Mouse (Mus musculus) kidney, postnatal 14 days (tissue): ENCODE measurements around the gene Vps37b.
"Not testable (repeated sequence)": the region's sequence is repeated elsewhere in the genome, so short reads cannot be mapped to it uniquely, and the experiment has no call there.

Experiments
- DNase-seq: peaks from one replicate; pipeline ENCODE4 v3.0.0; 2022; ENCODE audit warnings: mixed read lengths

Gene Vps37b

DNA sequence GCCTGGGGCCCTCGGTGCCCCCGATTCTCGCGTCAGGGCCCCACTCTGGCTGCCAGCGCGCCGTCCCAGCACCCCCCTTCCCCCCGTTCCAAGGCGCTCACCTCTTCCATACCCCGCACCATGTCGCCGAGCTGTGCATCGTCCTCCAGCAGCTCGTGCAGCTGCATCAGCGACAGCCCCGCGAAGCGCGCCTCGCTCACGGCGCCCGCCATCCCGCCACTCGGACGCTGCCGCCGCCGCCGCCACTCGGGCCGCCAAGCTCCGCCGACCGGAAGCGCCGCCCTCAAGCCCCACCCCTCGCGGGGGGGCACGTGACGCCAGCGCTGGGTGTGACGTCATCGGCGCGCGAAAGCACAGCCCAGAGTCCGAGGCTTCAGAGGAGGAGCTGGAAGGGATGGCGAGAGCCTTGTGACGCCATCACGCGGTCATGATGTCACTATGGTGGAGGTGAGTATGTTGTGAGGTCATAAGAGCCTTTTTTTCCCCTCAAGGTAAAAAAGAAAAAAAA lies at the start of gene Vps37b:
Gene Vps37b, minus strand, starts transcription at position 270 of the 508 bp plus-strand sequence.
- peak; percentile 93 for DNase-seq

GRCm38 (mm10) chr5:124079880-124080279 lies 47.8 kb upstream of the Vps37b start:
- no peak for DNase-seq

- DNase-seq: no peak
Measured at GRCm38 (mm10) chr5:124078794-124079416, 46.8 kb upstream of the Vps37b start.

DNA sequence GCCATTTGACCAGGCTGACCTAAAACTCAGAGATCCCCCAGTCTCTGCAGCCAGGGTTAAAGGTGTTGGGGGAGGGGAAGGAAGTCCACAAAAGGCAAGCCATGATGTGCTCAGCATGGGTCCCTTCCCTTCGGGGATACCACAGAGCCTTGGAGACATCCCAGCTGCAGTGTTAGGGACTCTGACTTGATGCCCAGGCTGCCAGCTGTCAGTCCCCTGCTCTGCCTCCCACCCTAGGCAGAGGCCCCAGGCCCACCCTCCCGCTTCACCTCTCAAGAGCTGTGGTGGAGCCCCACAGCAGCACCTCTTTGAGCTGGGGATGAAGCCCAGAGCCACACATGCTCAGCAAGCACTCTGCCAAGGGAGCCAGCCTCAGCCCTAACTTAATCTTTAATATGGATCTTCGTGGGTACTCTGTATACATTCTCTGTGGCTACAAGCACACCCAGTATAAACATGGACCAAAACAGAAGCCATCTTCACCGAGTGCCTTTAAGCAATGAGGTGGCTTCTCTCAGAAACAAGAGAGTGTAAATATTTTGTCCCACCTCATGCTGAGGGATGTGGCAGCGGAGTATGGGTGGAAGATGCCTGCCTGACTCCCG lies 45.9 kb upstream of the Vps37b start:
- DNase-seq: no peak

- no peak for DNase-seq
Measured at GRCm38 (mm10) chr5:124077241-124077640, 45.2 kb upstream of the Vps37b start.

- no peak for DNase-seq
Measured at GRCm38 (mm10) chr5:124076559-124076958, 44.5 kb upstream of the Vps37b start.

GRCm38 (mm10) chr5:124075716-124076115 lies 43.6 kb upstream of the Vps37b start:
- no peak for DNase-seq

DNA sequence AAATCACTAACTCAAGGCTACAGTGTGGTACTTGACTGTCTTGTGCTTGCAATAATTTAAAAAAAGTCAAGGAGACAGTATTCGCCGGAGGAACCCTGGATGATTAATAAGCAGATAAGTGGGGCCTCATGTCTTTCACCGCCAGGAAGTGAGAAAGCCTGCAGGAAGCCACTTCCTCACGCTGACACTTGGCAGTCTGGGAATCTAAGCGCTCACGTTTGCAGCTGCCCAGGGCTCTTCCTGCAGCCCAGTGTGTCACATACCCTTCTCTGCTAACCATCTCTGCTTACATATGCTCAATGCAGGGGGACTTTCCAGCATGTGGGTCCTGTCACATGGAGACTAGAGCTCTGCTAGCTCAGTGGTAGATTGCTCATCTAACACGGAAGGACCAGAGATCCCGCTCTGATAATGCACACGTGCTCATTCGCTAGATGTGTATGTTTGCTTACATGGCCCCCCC lies 42.8 kb upstream of the Vps37b start:
- peak; percentile 40 for DNase-seq

GRCm38 (mm10) chr5:124073682-124074081 lies 41.6 kb upstream of the Vps37b start:
- DNase-seq: no peak

- DNase-seq: no peak
Measured at GRCm38 (mm10) chr5:124069657-124070056, 37.6 kb upstream of the Vps37b start.

GRCm38 (mm10) chr5:124062037-124062824 lies 30.2 kb upstream of the Vps37b start:
- no peak for DNase-seq

DNA sequence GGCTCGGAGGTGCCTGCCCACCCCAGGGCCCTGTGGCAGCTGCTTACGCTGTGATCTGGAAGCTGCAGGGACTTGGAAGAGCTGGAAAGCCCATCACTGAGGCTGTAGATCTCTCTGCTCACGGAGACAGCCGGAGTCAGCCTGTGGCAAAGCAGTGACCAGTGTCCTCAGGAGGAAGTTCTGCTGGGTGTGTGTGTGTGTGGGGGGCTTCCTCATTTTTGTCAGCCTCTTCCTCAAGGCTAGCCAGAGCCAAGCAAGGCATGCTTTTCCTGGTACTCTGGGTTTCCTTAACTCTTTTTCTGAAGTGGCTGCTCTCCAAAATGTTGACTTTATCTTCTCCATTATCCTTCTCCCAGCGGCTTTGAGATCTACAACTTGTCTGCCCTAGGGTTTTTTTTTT lies 27.6 kb upstream of the Vps37b start:
- peak; percentile 49 for DNase-seq

DNA sequence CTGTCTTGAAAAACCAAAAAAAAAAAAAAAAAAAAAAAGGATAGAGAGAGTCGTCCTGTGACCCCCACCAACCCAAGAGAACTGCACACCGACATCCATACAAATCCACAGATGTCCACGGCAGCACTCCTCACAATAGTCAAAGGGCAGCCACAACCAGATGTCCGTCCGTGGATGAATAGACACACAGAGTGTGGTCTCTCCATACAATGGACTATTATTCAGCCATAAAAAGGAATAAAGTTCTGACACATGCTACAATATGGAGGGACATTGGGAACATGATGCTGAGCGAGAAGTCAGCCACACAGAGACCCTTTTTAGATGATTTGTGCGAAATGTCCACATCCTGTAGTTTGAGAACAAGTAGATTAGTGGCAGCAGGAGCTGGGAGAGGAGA lies 26.7 kb upstream of the Vps37b start:
- DNase-seq: no peak

DNA sequence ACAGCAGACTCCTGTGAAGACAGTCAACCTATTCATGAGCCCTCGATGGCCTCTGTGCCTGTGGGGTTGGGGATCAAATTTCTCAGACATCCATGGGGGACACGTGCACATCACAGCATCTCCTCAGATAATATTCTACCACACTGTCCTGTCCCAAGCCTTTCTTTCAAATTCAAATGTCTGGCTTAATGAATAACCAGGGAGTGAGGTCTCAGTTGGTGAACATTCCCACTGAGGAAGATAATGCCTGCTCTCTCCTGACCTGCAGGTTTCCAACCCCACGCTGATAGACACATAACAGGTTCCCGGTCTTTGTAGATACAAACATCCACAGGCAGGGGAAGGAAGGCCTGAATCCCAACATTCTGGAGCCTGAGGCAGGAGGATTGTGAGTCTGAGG lies 24.9 kb upstream of the Vps37b start:
- no peak for DNase-seq

DNA sequence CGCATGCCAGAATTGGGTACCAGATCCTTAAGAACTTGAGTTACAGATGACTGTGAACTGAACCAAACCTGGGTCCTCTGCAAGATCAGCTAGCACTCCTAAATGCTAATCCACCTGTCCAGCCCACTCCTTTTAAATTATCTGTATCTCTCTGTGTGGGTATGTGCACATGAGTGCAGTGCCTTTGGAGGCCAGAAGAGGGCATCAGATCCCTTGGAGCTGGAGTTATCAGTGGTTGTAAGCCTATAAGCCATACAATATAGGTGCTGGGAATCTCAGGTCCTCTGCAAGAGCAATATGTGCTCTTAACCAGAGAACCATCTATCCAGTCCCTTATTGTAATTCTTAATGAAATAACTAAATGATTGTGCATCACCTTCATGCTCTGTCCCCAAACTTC lies 24.1 kb upstream of the Vps37b start:
- DNase-seq: no peak

DNA sequence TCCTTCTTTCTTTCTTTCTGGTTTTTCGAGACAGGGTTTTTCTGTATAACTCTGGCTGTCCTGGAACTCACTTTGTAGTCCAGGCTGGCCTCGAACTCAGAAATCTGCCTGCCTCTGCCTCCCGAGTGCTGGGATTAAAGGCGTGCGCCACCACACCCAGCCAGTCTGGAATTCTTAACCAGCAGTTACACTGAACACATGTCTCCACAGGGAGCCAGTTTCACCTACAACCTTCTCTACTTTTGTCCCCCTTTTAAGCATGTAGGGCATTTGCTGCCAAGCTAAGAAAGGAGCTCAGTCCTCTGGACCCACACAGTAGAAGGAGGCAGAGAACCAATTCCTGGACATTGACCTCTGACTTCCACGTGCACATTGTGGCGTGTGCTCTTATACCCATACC lies 20.6 kb upstream of the Vps37b start:
- not testable (repeated sequence) for DNase-seq

- DNase-seq: no peak
Measured at GRCm38 (mm10) chr5:124051899-124052491, 19.9 kb upstream of the Vps37b start.

DNA sequence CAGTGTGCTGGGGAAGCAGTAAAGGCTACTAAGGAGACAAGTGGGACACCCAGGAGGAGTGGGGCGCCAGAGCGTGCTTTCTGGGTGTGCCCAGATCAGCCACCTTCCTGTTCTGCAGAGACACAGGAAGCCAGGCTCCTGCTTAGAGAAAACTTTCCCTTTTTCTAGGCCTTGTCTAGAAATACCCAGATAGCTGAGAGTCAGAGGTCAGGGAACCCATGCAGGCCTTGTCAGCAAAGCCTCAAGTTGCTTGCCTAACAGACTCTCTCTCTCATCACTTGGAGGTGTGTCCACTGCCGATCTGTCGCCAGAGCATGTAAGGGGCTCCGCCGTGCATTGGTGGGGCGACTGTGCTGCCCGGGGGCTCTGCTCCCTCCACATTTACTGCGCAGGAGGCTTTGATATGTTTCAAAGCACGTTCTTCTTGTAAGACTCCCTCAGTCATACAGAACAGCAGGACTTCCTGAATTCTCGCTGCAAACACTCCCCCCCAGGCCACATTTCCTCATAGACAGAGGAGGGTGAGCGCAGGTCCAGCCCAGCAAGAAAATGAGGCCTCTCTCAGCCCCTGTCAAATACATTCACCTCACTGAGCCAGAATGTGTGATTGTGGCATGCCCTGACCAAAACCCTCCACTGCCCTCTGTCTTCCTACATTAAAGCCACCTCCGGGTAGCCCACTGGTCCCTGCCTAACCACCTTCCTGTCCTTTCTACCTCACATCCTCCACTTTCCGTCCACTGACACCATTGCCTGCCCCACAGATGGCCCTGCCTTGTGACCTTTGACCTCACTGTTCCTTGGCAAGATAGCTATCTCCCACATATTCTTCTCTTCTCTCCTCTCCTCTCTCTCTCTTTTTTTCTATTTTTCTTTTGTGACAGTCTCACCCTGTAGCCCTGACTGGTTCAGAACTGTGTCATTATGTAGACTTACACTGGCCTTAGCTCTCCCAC lies 18.3 kb upstream of the Vps37b start:
- no peak for DNase-seq

DNA sequence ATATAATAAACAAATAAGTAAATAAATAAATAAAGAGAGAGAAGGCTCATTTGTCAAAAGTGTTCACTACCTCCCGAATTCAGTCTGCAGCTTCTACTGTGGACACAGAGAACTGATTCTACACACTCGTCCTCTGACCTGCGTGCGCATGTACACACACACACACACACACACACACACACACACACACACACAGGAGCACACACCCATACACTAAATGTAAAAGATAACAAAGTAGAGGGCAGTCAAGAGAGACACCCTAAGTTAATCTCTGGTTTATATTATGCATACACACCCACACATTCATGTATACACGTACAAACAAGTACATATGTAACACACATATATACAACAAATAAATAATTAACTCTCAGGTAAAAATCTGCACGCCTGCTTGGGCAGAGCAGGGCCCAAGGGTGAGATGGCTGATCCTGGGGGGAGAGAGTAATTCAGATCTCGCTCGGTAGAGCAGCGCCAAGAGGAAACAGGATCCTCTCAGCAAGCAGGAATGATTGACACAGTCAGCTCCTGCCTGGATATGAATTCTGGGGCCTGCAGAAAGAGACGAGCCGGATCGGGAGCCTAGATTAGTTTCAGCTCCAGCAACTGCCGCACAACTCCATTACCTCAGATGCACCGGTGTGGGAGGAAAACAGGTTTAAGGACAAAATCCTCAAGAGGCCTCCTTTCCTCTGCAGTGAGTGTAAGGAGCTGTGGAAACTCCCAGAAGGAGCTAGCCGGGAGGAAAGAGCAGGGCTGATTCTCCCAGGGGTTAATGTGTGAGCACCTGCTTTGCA lies 17.4 kb upstream of the Vps37b start:
- DNase-seq: no peak

- DNase-seq: no peak
Measured at GRCm38 (mm10) chr5:124046741-124047401, 14.8 kb upstream of the Vps37b start.
